Mouse (Mus musculus): ENCODE data around the gene Efcab12. TPM values are rescaled to one million over a fixed set of nuclear protein-coding genes. Genes with fewer than 3 reads are reported as not detected.

Gene Efcab12
- total and polyA plus RNA-seq, 3 experiments, result 0.06 to 0.75 (median 0.66) TPM

- no peak for DNase-seq
Observed at GRCm38 (mm10) chr6:115791842-115792686, 46.1 kb downstream of the Efcab12 start.

GRCm38 (mm10) chr6:115791016-115791415 is 47.2 kb downstream of the Efcab12 start:
- DNase-seq, result no peak

- peak; percentile 85 for DNase-seq
Observed at GRCm38 (mm10) chr6:115782781-115783180, 55.4 kb downstream of the Efcab12 start.

- DNase-seq, result no peak
Observed at GRCm38 (mm10) chr6:115776363-115776762, 61.8 kb downstream of the Efcab12 start.

- no peak for DNase-seq
Observed at GRCm38 (mm10) chr6:115775838-115776237, 62.4 kb downstream of the Efcab12 start.

GRCm38 (mm10) chr6:115774501-115774921 is 63.7 kb downstream of the Efcab12 start, which contains the start of gene Cand2:
TSS of gene Cand2 (plus strand) at chr6:115774538.
- DNase-seq, result peak; percentile 62

GRCm38 (mm10) chr6:115773966-115774413 is 64.2 kb downstream of the Efcab12 start:
- DNase-seq, result peak; percentile 52

GRCm38 (mm10) chr6:115772604-115773003 is 65.6 kb downstream of the Efcab12 start:
- DNase-seq, result no peak

- no peak for DNase-seq
Observed at GRCm38 (mm10) chr6:115772201-115772600, 66.0 kb downstream of the Efcab12 start.

GRCm38 (mm10) chr6:115770852-115771251 is 67.4 kb downstream of the Efcab12 start:
- no peak for DNase-seq

GRCm38 (mm10) chr6:115770059-115770670 is 68.0 kb downstream of the Efcab12 start:
- no peak for DNase-seq

- DNase-seq, result no peak
Observed at GRCm38 (mm10) chr6:115768207-115768606, 70.0 kb downstream of the Efcab12 start.

GRCm38 (mm10) chr6:115767357-115767756 is 70.9 kb downstream of the Efcab12 start:
- DNase-seq, result no peak

- DNase-seq, result peak; percentile 61
Observed at GRCm38 (mm10) chr6:115764179-115764578, 74.0 kb downstream of the Efcab12 start.

- no peak for DNase-seq
Observed at GRCm38 (mm10) chr6:115761995-115762756, 76.0 kb downstream of the Efcab12 start, which contains the start of gene Tmem40. TSS of gene Tmem40 (minus strand) at chr6:115762410.

GRCm38 (mm10) chr6:115760982-115761381 is 77.2 kb downstream of the Efcab12 start:
- DNase-seq, result no peak

Small RNAs within 50 kb of the gene (microRNA-seq; reads per million reads assigned to microRNA genes)
- gene Mir7660, result 0 reads per million in 2 experiments

Other genes with a start within 250 kb of the Efcab12 start
- not detected for gene Mkrn2os, start 245.8 kb downstream of the Efcab12 start, total RNA-seq (2021)
- gene Mkrn2os, start 245.8 kb downstream of the Efcab12 start, polyA plus RNA-seq (2012; rRNA removed), result 0.10 TPM in 1 of 2 replicates, not detected in the other
- gene Mkrn2, start 236.5 kb downstream of the Efcab12 start, total RNA-seq (2021), result 10 to 100 TPM; 45.4 to 53.8 TPM
- 174 and 225 TPM in 2 replicates for gene Mkrn2, start 236.5 kb downstream of the Efcab12 start, polyA plus RNA-seq (2012; rRNA removed)
- gene Raf1, start 161.8 kb downstream of the Efcab12 start, total RNA-seq (2021), result 100 to 1,000 TPM in 1 of 2 experiments, 10 to 100 TPM in 1; 91.7 to 101 TPM
- gene Raf1, start 161.8 kb downstream of the Efcab12 start, polyA plus RNA-seq (2012; rRNA removed), result 87.5 and 133 TPM in 2 replicates
- gene Tmem40, start 76.0 kb downstream of the Efcab12 start, total RNA-seq (2021), result under 1 TPM in 1 of 2 experiments, not detected in 1; 0.35 TPM
- not detected in 2 replicates for gene Tmem40, start 76.0 kb downstream of the Efcab12 start, polyA plus RNA-seq (2012; rRNA removed)
- gene Cand2, start 63.9 kb downstream of the Efcab12 start, total RNA-seq (2021), result 10 to 100 TPM in 1 of 2 experiments, 1 to 10 TPM in 1; 8.9 to 16.1 TPM
- 16.6 and 18.3 TPM in 2 replicates for gene Cand2, start 63.9 kb downstream of the Efcab12 start, polyA plus RNA-seq (2012; rRNA removed)
- 1,000 to 10,000 TPM; 1,129 to 1,275 TPM for gene Rpl32, start 29.7 kb downstream of the Efcab12 start, total RNA-seq (2021)
- 61.9 and 71.3 TPM in 2 replicates for gene Rpl32, start 29.7 kb downstream of the Efcab12 start, polyA plus RNA-seq (2012; rRNA removed)
- gene Mbd4, start 15.0 kb upstream of the Efcab12 start, total RNA-seq (2021), result 1 to 10 TPM; 1.9 to 2.7 TPM
- gene Mbd4, start 15.0 kb upstream of the Efcab12 start, polyA plus RNA-seq (2012; rRNA removed), result 0.49 and 0.65 TPM in 2 replicates
- gene Ift122, start 15.1 kb upstream of the Efcab12 start, total RNA-seq (2021), result 10 to 100 TPM; 16.1 to 17.6 TPM
- gene Ift122, start 15.1 kb upstream of the Efcab12 start, polyA plus RNA-seq (2012; rRNA removed), result 14.0 and 16.5 TPM in 2 replicates
- gene Rho, start 93.3 kb upstream of the Efcab12 start, total RNA-seq (2021), result under 1 TPM; 0.52 to 0.95 TPM
- 2.2 and 3.4 TPM in 2 replicates for gene Rho, start 93.3 kb upstream of the Efcab12 start, polyA plus RNA-seq (2012; rRNA removed)
- not detected for gene H1foo, start 106.5 kb upstream of the Efcab12 start, total RNA-seq (2021)
- not detected in 2 replicates for gene H1foo, start 106.5 kb upstream of the Efcab12 start, polyA plus RNA-seq (2012; rRNA removed)
- 100 to 1,000 TPM; 168 to 181 TPM for gene Plxnd1, start 156.6 kb upstream of the Efcab12 start, total RNA-seq (2021)
- gene Plxnd1, start 156.6 kb upstream of the Efcab12 start, polyA plus RNA-seq (2012; rRNA removed), result 279 and 288 TPM in 2 replicates

Data from adrenal gland, adult 2 months (tissue).